Mouse (Mus musculus): ENCODE measurements around the gene Ptov1. TPM values are rescaled to one million over a fixed set of nuclear protein-coding genes. Genes with fewer than 3 reads are reported as not detected.
"Not testable (repeated sequence)": the region's sequence is repeated elsewhere in the genome, so short reads cannot be mapped to it uniquely, and the experiment has no call there.

Ptov1 gene
- polyA plus RNA-seq, 1 experiment from 2014 or later, result 112 TPM

DNA sequence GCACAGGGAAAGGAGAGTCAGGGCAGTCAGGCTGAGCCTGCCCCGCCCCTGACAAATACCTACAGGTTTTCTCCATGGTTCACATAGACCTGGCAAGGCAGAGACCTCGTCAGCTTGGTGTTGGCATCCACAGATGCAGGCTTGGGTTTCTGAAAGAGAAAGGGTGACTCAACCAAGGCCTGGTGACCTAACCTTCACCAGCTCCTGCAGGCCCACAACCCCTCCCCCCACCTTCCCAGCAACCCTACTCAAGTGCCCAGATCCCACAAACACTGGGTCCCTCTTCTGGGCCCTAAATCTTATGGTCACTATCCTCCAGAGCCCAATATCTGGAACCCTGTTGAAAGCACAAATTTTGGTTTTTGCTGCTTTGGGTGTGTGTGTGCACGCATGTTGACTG lies 13.4 kb upstream of the Ptov1 start:
- Histone ChIP-seq H3K27ac (ENCODE audit: low read depth, low read length) (no peak overlapping the region), H3K4me3 (ENCODE audit: low read depth, low read length) (no peak overlapping the region), H3K9ac (ENCODE audit: low read depth, low read length) (no peak overlapping the region), H3K27me3 (replicated peaks; ENCODE audit: control insufficient read depth, insufficient read depth, low read length) (no peaks in the 10 kb centered on the region), H3K4me1 (replicated peaks; ENCODE audit: control insufficient read depth, insufficient read depth, low read length) (no peaks in the 10 kb centered on the region), H3K4me2 (replicated peaks; ENCODE audit: low read depth) (no peak overlapping the region), H3K36me3 (ENCODE audit: control insufficient read depth, insufficient read depth) (peaks cover 78% of the 10 kb centered on the region), H3K9me3 (ENCODE audit: control insufficient read depth) (no peaks in the 10 kb centered on the region)
- no peak for ATAC-seq
- TF ChIP-seq CTCF (IDR thresholded peaks at IDR 0.05; ENCODE audit: low read depth), result no peak
- 94% methylated on average over 3 of the region's 3 CpGs for WGBS

DNA sequence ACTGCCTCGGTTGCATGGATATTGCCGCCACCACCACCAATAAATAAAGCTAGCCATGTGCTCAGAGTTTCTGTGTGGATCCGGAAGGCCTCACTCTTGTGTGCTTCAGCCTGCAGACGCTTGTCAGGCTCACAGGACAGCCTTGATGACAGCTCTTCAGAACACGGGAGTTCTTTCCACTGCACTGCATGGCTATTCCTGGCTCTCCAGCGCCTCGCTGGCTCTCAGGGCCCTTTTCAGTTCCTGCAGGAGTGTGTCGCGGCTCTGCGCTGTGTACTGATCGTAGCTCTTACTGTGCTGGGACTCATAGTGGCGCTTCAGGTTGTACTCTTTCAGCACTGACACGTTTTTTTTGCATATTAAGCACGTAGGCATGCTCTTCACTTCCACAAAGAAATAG lies 8.2 kb upstream of the Ptov1 start:
- Histone ChIP-seq H3K4me3 (ENCODE audit: low read depth, low read length) (no peak overlapping the region), H3K27ac (ENCODE audit: low read depth, low read length) (no peak overlapping the region), H3K9me3 (ENCODE audit: control insufficient read depth) (no peaks in the 10 kb centered on the region), H3K9ac (ENCODE audit: low read depth, low read length) (no peak overlapping the region), H3K4me1 (replicated peaks; ENCODE audit: control insufficient read depth, insufficient read depth, low read length) (no peaks in the 10 kb centered on the region), H3K4me2 (replicated peaks; ENCODE audit: low read depth) (no peak overlapping the region), H3K36me3 (ENCODE audit: control insufficient read depth, insufficient read depth) (peaks cover 54% of the 10 kb centered on the region), H3K27me3 (replicated peaks; ENCODE audit: control insufficient read depth, insufficient read depth, low read length) (no peaks in the 10 kb centered on the region)
- 86% methylated on average over 14 of the region's 14 CpGs for WGBS
- TF ChIP-seq CTCF (IDR thresholded peaks at IDR 0.05; ENCODE audit: low read depth), result no peak
- no peak for ATAC-seq

DNA sequence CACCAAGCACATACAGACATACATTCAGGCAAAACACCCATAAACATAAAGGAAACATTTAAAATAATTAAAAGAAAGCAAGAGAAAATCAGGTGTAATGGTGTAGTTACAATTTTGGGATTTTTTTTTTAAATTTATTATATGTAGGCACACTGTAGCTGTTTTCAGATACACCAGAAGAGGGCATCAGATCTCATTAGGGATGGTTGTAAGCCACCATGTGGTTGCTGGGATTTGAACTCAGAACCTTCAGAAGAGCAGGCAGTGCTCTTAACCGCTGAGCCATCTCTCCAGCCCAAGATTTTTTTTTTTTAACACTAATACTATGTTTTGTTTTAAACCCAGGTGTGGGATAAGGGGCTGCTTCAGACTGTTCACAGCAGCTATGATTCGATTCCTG lies 2.2 kb upstream of the Ptov1 start:
- 92% methylated on average over 2 of the region's 2 CpGs for WGBS
- not testable (repeated sequence) for H3K36me3 ChIP-seq (ENCODE audit: control insufficient read depth, insufficient read depth); H3K27me3 ChIP-seq (replicated peaks; ENCODE audit: control insufficient read depth, insufficient read depth, low read length); H3K9ac ChIP-seq (ENCODE audit: low read depth, low read length); H3K4me3 ChIP-seq (ENCODE audit: low read depth, low read length); ATAC-seq; H3K9me3 ChIP-seq (ENCODE audit: control insufficient read depth); H3K27ac ChIP-seq (ENCODE audit: low read depth, low read length); H3K4me2 ChIP-seq (replicated peaks; ENCODE audit: low read depth)
- H3K4me1 ChIP-seq (replicated peaks; ENCODE audit: control insufficient read depth, insufficient read depth, low read length), result peaks cover 12% of the 10 kb centered on the region
- TF ChIP-seq CTCF (IDR thresholded peaks at IDR 0.05; ENCODE audit: low read depth), result peak; percentile 31

DNA sequence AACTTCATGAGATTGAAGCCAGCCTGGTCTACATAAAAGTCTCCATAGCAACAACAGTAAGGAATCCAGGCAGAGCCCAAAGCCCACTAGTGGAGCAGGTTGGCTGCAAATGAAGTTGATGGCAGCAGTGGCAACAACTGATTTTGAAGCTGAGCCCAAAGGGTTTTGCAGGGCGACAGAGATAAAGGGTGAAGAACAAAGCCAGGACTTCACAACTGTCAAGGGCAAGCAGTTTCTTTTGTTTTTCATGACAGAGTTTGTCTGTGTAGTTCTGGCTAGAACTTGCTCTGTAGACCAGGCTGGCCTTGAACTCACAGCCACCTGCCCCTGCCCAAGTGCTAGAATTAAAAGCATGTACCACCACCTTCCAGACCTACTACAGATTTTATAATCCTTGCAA lies 1.6 kb upstream of the Ptov1 start:
- Histone ChIP-seq H3K4me2 (replicated peaks; ENCODE audit: low read depth) (no peak overlapping the region), H3K36me3 (ENCODE audit: control insufficient read depth, insufficient read depth) (0 out of 2 replicates have a peak, but pooled peaks cover under 1% of the 10 kb centered on the region), H3K27ac (ENCODE audit: low read depth, low read length) (no peak overlapping the region), H3K27me3 (replicated peaks; ENCODE audit: control insufficient read depth, insufficient read depth, low read length) (no peaks in the 10 kb centered on the region), H3K9ac (ENCODE audit: low read depth, low read length) (no peak overlapping the region), H3K4me3 (ENCODE audit: low read depth, low read length) (no peak overlapping the region), H3K4me1 (replicated peaks; ENCODE audit: control insufficient read depth, insufficient read depth, low read length) (peaks cover 18% of the 10 kb centered on the region), H3K9me3 (ENCODE audit: control insufficient read depth) (no peaks in the 10 kb centered on the region)
- TF ChIP-seq CTCF (IDR thresholded peaks at IDR 0.05; ENCODE audit: low read depth), result no peak
- no peak for ATAC-seq
- WGBS, result 91% methylated on average over 1 of the region's 1 CpGs

DNA sequence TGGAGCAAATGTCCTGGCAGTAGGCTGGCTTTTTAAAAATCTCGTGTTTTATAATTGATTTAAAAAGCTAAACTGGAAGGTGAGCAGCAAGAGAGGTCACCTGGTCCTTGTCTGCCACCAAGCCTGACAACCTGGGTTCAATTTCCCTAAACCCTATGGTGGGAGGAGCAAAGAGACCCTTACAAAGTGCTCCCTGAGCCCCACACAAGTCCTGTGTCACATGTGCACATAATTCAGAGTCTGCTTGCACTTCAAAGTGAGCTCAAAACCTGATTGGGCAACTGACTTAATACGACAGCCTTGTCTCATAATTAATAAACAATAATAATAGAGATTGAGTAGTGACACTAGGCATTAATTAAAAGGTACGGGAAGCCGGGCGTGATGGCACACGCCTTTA lies 1.0 kb upstream of the Ptov1 start:
- H3K27ac ChIP-seq (ENCODE audit: low read depth, low read length), result peak overlapping the region; percentile 98; the same call in 1 of the 2 replicates
- ATAC-seq, result no peak
- no peak for TF ChIP-seq CTCF (IDR thresholded peaks at IDR 0.05; ENCODE audit: low read depth)
- H3K27me3 ChIP-seq (replicated peaks; ENCODE audit: control insufficient read depth, insufficient read depth, low read length), result no peaks in the 10 kb centered on the region
- 0 out of 2 replicates have a peak, but pooled peaks cover 3% of the 10 kb centered on the region for H3K36me3 ChIP-seq (ENCODE audit: control insufficient read depth, insufficient read depth)
- H3K4me1 ChIP-seq (replicated peaks; ENCODE audit: control insufficient read depth, insufficient read depth, low read length), result peaks cover 23% of the 10 kb centered on the region
- no peaks in the 10 kb centered on the region for H3K9me3 ChIP-seq (ENCODE audit: control insufficient read depth)
- no peak overlapping the region for H3K4me3 ChIP-seq (ENCODE audit: low read depth, low read length)
- no peak overlapping the region for H3K9ac ChIP-seq (ENCODE audit: low read depth, low read length)
- 82% methylated on average over 6 of the region's 6 CpGs for WGBS
- peak overlapping the region; percentile 79; the same call in 1 of the 2 replicates for H3K4me2 ChIP-seq (replicated peaks; ENCODE audit: low read depth)

DNA sequence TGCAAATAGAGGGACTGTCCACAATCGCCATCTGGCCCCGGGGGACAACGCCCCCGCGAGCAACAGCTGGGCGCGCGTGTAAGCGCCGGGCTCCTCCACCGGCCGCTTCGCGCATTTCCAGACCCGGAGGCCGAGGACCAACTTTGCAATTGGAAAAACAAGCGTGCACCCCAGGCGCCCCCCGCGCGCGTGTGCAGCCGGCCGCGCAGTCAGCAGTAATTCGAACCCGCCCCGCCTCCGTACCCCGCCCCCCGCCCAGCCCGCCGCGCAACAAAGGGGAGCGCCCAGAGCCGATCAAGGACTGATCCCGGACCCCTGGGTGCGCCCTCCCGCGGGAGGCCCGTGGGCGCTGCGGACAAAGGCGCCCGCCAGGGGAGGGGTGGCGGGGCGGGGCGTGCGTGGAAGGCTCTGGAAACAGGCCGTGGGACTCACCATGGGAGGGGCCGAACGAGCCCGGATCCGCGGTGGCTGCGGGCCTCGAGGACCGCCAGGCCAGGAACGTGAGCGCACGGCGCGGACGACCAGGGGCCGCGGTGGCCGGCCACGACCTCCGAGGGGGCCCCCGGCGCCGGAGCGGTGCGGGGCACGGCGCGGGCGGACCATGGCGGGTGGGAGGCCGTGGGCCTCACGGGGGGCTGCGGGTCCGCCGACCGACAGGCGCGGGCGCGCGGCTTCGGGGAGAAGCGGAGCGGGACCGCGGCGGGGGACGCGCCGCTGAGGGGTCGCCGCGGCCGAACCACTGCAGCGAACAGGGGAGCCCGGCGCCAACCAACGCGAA lies 480 bp downstream of the Ptov1 start:
- peak overlapping the region; percentile 79 for H3K4me2 ChIP-seq (replicated peaks; ENCODE audit: low read depth)
- H3K27me3 ChIP-seq (replicated peaks; ENCODE audit: control insufficient read depth, insufficient read depth, low read length), result no peaks in the 10 kb centered on the region
- peak overlapping the region; percentile 98 for H3K27ac ChIP-seq (ENCODE audit: low read depth, low read length)
- no peaks in the 10 kb centered on the region for H3K9me3 ChIP-seq (ENCODE audit: control insufficient read depth)
- under 1% methylated on average over 88 of the region's 108 CpGs for WGBS
- H3K36me3 ChIP-seq (ENCODE audit: control insufficient read depth, insufficient read depth), result peaks cover 12% of the 10 kb centered on the region
- no peak for TF ChIP-seq CTCF (IDR thresholded peaks at IDR 0.05; ENCODE audit: low read depth)
- peaks cover 27% of the 10 kb centered on the region for H3K4me1 ChIP-seq (replicated peaks; ENCODE audit: control insufficient read depth, insufficient read depth, low read length)
- ATAC-seq, result peak; percentile 34
- peak overlapping the region; percentile 95 for H3K9ac ChIP-seq (ENCODE audit: low read depth, low read length)
- peak overlapping the region; percentile 86 for H3K4me3 ChIP-seq (ENCODE audit: low read depth, low read length)

Measured in intestine, postnatal 0 days (tissue).